Mouse (Mus musculus) MEL (cell line): ENCODE results near the gene Wdr34. TPM values are rescaled to one million over a fixed set of nuclear protein-coding genes. Genes with fewer than 3 reads are reported as not detected.

Experiments used
- DNase-seq: peaks from one replicate; pipeline ENCODE4 v3.0.0; 2011; ENCODE audit warnings: low read depth, low spot score
- H3K27ac ChIP-seq: 2 replicates; pipeline ENCODE4 v1.5.1; 2012; ENCODE audit warnings: low read depth, mild to moderate bottlenecking, control low read depth, low read length, moderate library complexity; ENCODE audit not compliant: control insufficient read depth
- H3K27me3 ChIP-seq, 2 experiments: fragments of 150-350 bp in 1 of 2; sonication (generic) in 1 of 2; 2 replicates each; pipeline ENCODE4 v1.6.1; 2012; ENCODE audit warnings: low read length in 2 of 2, mild to moderate bottlenecking in 2 of 2, improper control_type of control experiment in 1 of 2, moderate library complexity in 1 of 2; ENCODE audit not compliant: insufficient read depth in 2 of 2, control insufficient read depth in 1 of 2
- H3K36me3 ChIP-seq, 2 experiments: 2 replicates each; pipeline ENCODE4 v1.6.1; 2012 to 2014; ENCODE audit warnings: low read length in 2 of 2, improper control_type of control experiment in 1 of 2, inconsistent platforms in 1 of 2, mild to moderate bottlenecking in 1 of 2; ENCODE audit not compliant: insufficient read depth in 2 of 2, control insufficient read depth in 1 of 2
- H3K4me1 ChIP-seq, 2 experiments: fragments of 150-350 bp in 1 of 2; sonication (generic) in 1 of 2; 2 replicates each; pipeline ENCODE4 v1.6.1; 2012; ENCODE audit warnings: low read length in 2 of 2, improper control_type of control experiment in 1 of 2, mild to moderate bottlenecking in 1 of 2; ENCODE audit not compliant: insufficient read depth in 2 of 2, control insufficient read depth in 1 of 2
- H3K4me3 ChIP-seq, 2 experiments: fragments of 150-350 bp in 1 of 2; sonication (generic) in 1 of 2; 2 replicates each; pipeline ENCODE4 v1.5.1; 2012; ENCODE audit warnings: low read depth in 2 of 2, low read length in 2 of 2, mild to moderate bottlenecking in 2 of 2, moderate library complexity in 2 of 2, control low read depth in 1 of 2, improper control_type of control experiment in 1 of 2; ENCODE audit not compliant: control insufficient read depth in 1 of 2, insufficient read depth in 1 of 2
- H3K79me2 ChIP-seq: 2 replicates; pipeline ENCODE4 v1.6.1; 2012; ENCODE audit warnings: mild to moderate bottlenecking, low read length, moderate library complexity; ENCODE audit not compliant: control insufficient read depth, poor library complexity, insufficient read depth
- H3K9ac ChIP-seq: 2 replicates; pipeline ENCODE4 v1.6.1; 2012; ENCODE audit warnings: low read depth, mild to moderate bottlenecking, control low read depth, low read length, moderate library complexity; ENCODE audit not compliant: control insufficient read depth, poor library complexity, severe bottlenecking
- H3K9me3 ChIP-seq: fragments of 150-350 bp; sonication (generic); replicated peaks from 2 replicates; pipeline ENCODE4 v1.6.1; 2012; ENCODE audit warnings: mild to moderate bottlenecking, low read length, improper control_type of control experiment, moderate library complexity; ENCODE audit not compliant: insufficient read depth
- CTCF ChIP-seq, 3 experiments: IDR thresholded peaks in 2 of 3; conservative IDR thresholded peaks in 1 of 3; 2 replicates each; pipeline ENCODE4 v1.5.1; 2011 to 2012; ENCODE audit warnings: low read length in 3 of 3, low read depth in 2 of 3, mild to moderate bottlenecking in 2 of 3, improper control_type of control experiment in 1 of 3, inconsistent platforms in 1 of 3, mixed read lengths in 1 of 3, moderate library complexity in 1 of 3; ENCODE audit not compliant: control insufficient read depth in 1 of 3, insufficient read depth in 1 of 3, poor library complexity in 1 of 3, severe bottlenecking in 1 of 3
- E2F4 ChIP-seq: IDR thresholded peaks from 2 replicates; pipeline ENCODE4 v1.6.1; 2011; ENCODE audit warnings: low read depth, low read length, improper control_type of control experiment, borderline replicate concordance
- EP300 ChIP-seq, 2 experiments: IDR thresholded peaks; 2 replicates each; pipeline ENCODE4 v1.6.1; 2011; ENCODE audit warnings: improper control_type of control experiment in 2 of 2, low read length in 2 of 2, low read depth in 1 of 2, mild to moderate bottlenecking in 1 of 2
- ETS1 ChIP-seq: IDR thresholded peaks from 2 replicates; pipeline ENCODE4 v1.6.1; 2012; ENCODE audit warnings: low read depth, mild to moderate bottlenecking, inconsistent platforms, low read length, improper control_type of control experiment, moderate library complexity
- JUND ChIP-seq: IDR thresholded peaks from 2 replicates; pipeline ENCODE4 v1.6.1; 2011; ENCODE audit warnings: low read depth, mild to moderate bottlenecking, improper control_type of control experiment, low read length
- KAT2A ChIP-seq: conservative IDR thresholded peaks from 2 replicates; pipeline ENCODE4 v1.6.1; 2012; ENCODE audit warnings: low read depth, low read length, improper control_type of control experiment, inconsistent platforms
- MAFK ChIP-seq: IDR thresholded peaks from 2 replicates; pipeline ENCODE4 v1.6.1; 2011; ENCODE audit warnings: low read depth, mild to moderate bottlenecking, low read length, improper control_type of control experiment, borderline replicate concordance
- MAX ChIP-seq: IDR thresholded peaks from 2 replicates; pipeline ENCODE4 v1.6.1; 2011; ENCODE audit warnings: low read length, improper control_type of control experiment
- MXI1 ChIP-seq: IDR thresholded peaks from 2 replicates; pipeline ENCODE4 v1.6.1; 2011; ENCODE audit warnings: mild to moderate bottlenecking, low read depth, low read length, improper control_type of control experiment
- POLR2A ChIP-seq, 2 experiments: IDR thresholded peaks; 2 replicates each; pipeline ENCODE4 v1.6.1; 2011 to 2012; ENCODE audit warnings: low read length in 2 of 2, mild to moderate bottlenecking in 2 of 2, control low read depth in 1 of 2, improper control_type of control experiment in 1 of 2, low read depth in 1 of 2, moderate library complexity in 1 of 2; ENCODE audit not compliant: control insufficient read depth in 1 of 2, insufficient read depth in 1 of 2, poor library complexity in 1 of 2
- RAD21 ChIP-seq: IDR thresholded peaks from 2 replicates; pipeline ENCODE4 v1.6.1; 2011; ENCODE audit warnings: mild to moderate bottlenecking, low read depth, low read length, improper control_type of control experiment
- SMC3 ChIP-seq: IDR thresholded peaks from 2 replicates; pipeline ENCODE4 v1.6.1; 2011; ENCODE audit warnings: low read depth, low read length, improper control_type of control experiment
- TAL1 ChIP-seq: IDR thresholded peaks from 2 replicates; pipeline ENCODE4 v1.6.1; 2012; ENCODE audit warnings: mild to moderate bottlenecking, inconsistent platforms, low read length, moderate library complexity, mixed read lengths
- TCF12 ChIP-seq: IDR thresholded peaks from 2 replicates; pipeline ENCODE4 v1.6.1; 2014; ENCODE audit warnings: low read depth, mild to moderate bottlenecking, inconsistent platforms, low read length, improper control_type of control experiment, moderate library complexity
- ZKSCAN1 ChIP-seq: IDR thresholded peaks from 2 replicates; pipeline ENCODE4 v1.6.1; 2012; ENCODE audit warnings: low read depth, mild to moderate bottlenecking, inconsistent platforms, low read length, improper control_type of control experiment, moderate library complexity
- ZMIZ1 ChIP-seq: IDR thresholded peaks from 2 replicates; pipeline ENCODE4 v1.6.1; 2012; ENCODE audit warnings: low read depth, mild to moderate bottlenecking, inconsistent platforms, low read length, improper control_type of control experiment, moderate library complexity
- polyA plus RNA-seq, 2 experiments: library from polyadenylated mRNA; stranded (reverse) in 1 of 2; unstranded in 1 of 2; fragments of >175 nt in 1 of 2; fragments of >200 nt in 1 of 2; gene quantifications; 2 replicates each; pipeline versions ENCODE4 v1.2.1 to v1.2.4; 2012; ENCODE audit warnings: low replicate concordance in 2 of 2, low read depth in 1 of 2; ENCODE audit not compliant: insufficient read length in 2 of 2, insufficient read depth in 1 of 2, missing spikeins in 1 of 2
- total RNA-seq: library from RNA; depleted of rRNA; stranded (reverse); fragments of 300-350 nt; gene quantifications from 2 replicates; pipeline ENCODE4 v1.2.3, GENCODE M21; 2012

The Wdr34 gene
- total and polyA plus RNA-seq, 3 experiments, result 49.3 to 78.3 TPM; not detected in 1

DNA sequence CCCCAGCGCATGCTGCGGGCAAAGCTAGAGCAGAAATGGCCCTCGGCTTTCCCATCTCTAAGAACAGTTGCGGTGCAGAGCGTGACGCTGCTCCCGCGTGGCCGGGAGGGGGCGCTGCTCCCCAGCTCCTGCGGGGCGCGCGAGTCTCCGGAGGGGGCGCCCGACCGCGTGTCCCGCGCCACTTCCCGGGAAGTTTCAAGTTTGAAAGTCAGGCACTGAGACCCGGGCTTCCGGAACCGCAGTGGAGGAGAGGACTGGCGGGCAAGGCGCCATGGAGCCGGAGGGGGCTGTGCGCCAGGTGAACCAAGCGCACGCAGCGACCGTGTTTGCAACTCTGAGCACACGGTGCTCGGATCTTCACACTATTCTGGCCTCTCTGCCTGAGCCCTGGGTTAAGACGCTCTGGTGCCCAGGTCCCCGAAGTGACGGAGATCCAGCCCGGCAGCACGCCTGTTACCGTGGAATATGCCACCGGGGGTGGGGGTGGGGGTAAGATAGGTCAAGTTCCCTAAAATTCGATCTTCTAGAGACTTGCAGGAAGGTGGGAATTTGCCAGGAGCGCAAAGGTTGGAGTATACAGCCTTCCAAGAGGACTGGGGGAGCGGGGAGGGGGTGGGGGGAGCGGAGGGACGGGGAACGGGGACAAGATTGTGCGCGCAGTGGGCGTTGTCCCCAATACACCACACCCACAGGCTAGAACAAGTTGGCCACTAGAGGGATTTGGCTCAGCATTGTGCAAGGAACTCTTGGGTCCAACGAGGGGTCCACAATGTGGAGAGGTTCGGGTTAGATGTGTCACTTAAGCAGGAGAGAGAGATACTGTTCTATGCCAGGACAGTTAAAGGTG is 29.0 kb upstream of the Wdr34 start, which contains the start of gene Pkn3 (continued):
- no peak for TF ChIP-seq E2F4
- 0 out of 2 replicates have a peak, but pooled peaks have one; percentile 33 for TF ChIP-seq ETS1
- no peak for TF ChIP-seq MAFK
- TF ChIP-seq JUND, result no peak
- TF ChIP-seq SMC3, result peak; percentile 61

DNA sequence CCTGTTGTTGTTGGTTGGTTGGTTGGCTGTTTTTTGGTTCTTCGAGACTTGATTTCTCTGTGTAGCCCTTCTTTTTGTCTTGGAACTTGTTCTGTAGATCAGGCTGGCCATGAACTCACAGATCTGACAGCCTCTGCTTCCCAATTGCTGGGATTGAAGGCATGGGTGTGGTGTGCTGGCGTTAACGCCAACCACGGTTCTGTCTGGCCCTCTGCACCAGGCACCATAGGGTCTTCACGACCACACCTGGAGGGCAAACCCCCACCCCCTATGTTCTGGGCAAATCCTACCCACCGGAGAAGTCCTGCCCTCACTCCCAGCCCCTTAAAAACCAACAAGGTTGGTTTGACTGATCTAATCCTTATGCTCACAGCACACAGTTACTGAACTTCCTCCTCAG is 28.3 kb upstream of the Wdr34 start:
- DNase-seq, result no peak
- no peaks in the 10 kb centered on the region for H3K27me3 ChIP-seq
- peaks cover 0 to 5% of the 10 kb centered on the region in 2 experiments; a peak in 2 of 4 replicates for H3K4me1 ChIP-seq
- no peaks in the 10 kb centered on the region for H3K9me3 ChIP-seq
- H3K4me3 ChIP-seq, result peak overlapping the region; percentile 8 to 72; a peak in 3 of 4 replicates
- H3K9ac ChIP-seq, result no peak overlapping the region
- no peaks in the 10 kb centered on the region for H3K79me2 ChIP-seq
- H3K27ac ChIP-seq, result peak overlapping the region; percentile 6; the same call in 1 of the 2 replicates
- peaks cover 0 to 2% of the 10 kb centered on the region in 2 experiments; a peak in 1 of 4 replicates for H3K36me3 ChIP-seq
- TF ChIP-seq TAL1 (no peak), ZMIZ1 (no peak), TCF12 (no peak)

DNA sequence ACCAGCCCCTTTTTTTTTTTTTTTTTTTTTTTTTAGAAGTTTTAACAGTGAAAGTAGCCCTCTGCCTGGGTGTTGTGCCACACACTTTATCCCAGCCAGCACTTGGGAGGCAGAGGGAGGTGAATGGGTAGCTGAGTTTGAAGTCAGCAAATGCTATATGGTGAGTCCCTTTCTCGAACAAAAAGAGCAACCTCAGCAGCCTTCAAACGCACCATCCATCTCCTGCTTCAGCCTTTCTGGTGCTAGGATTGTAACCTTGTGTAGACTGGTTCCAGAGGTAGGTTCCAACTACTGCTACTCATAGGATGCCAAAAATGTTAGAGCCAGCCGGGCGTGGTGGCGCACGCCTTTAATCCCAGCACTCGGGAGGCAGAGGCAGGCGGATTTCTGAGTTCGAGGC is 27.8 kb upstream of the Wdr34 start:
- Histone ChIP-seq H3K79me2 (no peaks in the 10 kb centered on the region), H3K27ac (no peak overlapping the region), H3K9me3 (no peaks in the 10 kb centered on the region), H3K36me3 (peaks cover 0 to 2% of the 10 kb centered on the region in 2 experiments; a peak in 1 of 4 replicates), H3K4me1 (peaks cover 0 to 5% of the 10 kb centered on the region in 2 experiments; a peak in 2 of 4 replicates), H3K9ac (no peak overlapping the region), H3K4me3 (no peak overlapping the region), H3K27me3 (no peaks in the 10 kb centered on the region)
- TF ChIP-seq ZKSCAN1, result no peak
- TF ChIP-seq E2F4, result no peak
- TF ChIP-seq EP300 (IDR thresholded peaks at IDR 0.05; ENCODE audit: low read depth in 1 of 2, low read length in 2 of 2), result no peak
- no peak for TF ChIP-seq POLR2A (IDR thresholded peaks at IDR 0.05; ENCODE audit: control insufficient read depth in 1 of 2, insufficient read depth in 1 of 2, low read depth in 1 of 2, low read length in 2 of 2, poor library complexity in 1 of 2)
- no peak for TF ChIP-seq JUND
- no peak for TF ChIP-seq CTCF (IDR thresholded peaks at IDR 0.05 in 2 of 3, conservative IDR thresholded peaks at IDR 0.05 in 1 of 3; ENCODE audit: control insufficient read depth in 1 of 3, insufficient read depth in 1 of 3, low read depth in 2 of 3, low read length in 3 of 3, poor library complexity in 1 of 3, severe bottlenecking in 1 of 3)
- no peak for TF ChIP-seq ETS1
- no peak for TF ChIP-seq RAD21
- no peak for TF ChIP-seq MAX
- no peak for TF ChIP-seq TAL1
- TF ChIP-seq MXI1, result no peak
- no peak for TF ChIP-seq KAT2A
- DNase-seq, result peak; percentile 38
